Comparison of ENCODE assay signal across 8 mouse cellular contexts in genomic region chr13:3358996-3359750, GRCm38 (mm10).
DNase-seq lines count a peak whose midpoint lies in the region; ATAC-seq and TF ChIP-seq lines count a peak whose summit lies in the region.

No protein-coding gene starts in this region.

- peak; percentile 12 to 40 for DNase-seq in left cerebral cortex, adult 18-20 months (ENCODE audit: low spot score in 2 of 2)
- no peak for DNase-seq in left cerebral cortex, postnatal 14 days (ENCODE audit: low spot score in 2 of 2)
- peak; percentile 5 to 8 for DNase-seq in heart, postnatal 10 days
- DNase-seq in kidney, postnatal 4 days: peak; percentile 21 to 42
- DNase-seq in midbrain, postnatal 0 days (ENCODE audit: low spot score): peak; percentile 38
- DNase-seq in frontal cortex, postnatal 25 days (ENCODE audit: low spot score in 2 of 2): no peak
- DNase-seq in thymus, postnatal 14 days: no peak

- H3K4me1 ChIP-seq in cortical plate, adult 2 months (ENCODE audit: control insufficient read depth, insufficient read depth, low read length): no peaks in the 10 kb centered on the region
- H3K4me1 ChIP-seq in midbrain, postnatal 0 days (ENCODE audit: insufficient read depth, low read length): 0 out of 2 replicates have a peak, but pooled peaks cover 3% of the 10 kb centered on the region

- peak; percentile 5; the same call in 1 of the 2 replicates for ATAC-seq in midbrain, postnatal 0 days (ENCODE audit: low FRiP score)

- peaks cover 33% of the 10 kb centered on the region for H3K27me3 ChIP-seq in midbrain, postnatal 0 days (ENCODE audit: insufficient read depth, low read length)

- no peak overlapping the region for H3K9ac ChIP-seq in midbrain, postnatal 0 days (replicated peaks; ENCODE audit: low read length, poor library complexity, severe bottlenecking)

- no peaks in the 10 kb centered on the region for H3K9me3 ChIP-seq in midbrain, postnatal 0 days (ENCODE audit: low read length)

- H3K4me2 ChIP-seq in midbrain, postnatal 0 days (ENCODE audit: low read depth, low read length, poor library complexity, severe bottlenecking): peak overlapping the region; percentile 94

- no peak for TF ChIP-seq POLR2A in cortical plate, adult 2 months (IDR thresholded peaks at IDR 0.05; ENCODE audit: extremely low read depth, insufficient read depth, low read length)

- no peaks in the 10 kb centered on the region for H3K36me3 ChIP-seq in midbrain, postnatal 0 days (ENCODE audit: insufficient read depth, low read length)

- under 1% methylated on average over 41 of the region's 41 CpGs for WGBS in midbrain, postnatal 0 days

- intact Hi-C loops in left cerebral cortex, postnatal 14 days (cut with DNase I): no loop called here
- intact Hi-C loops in heart, postnatal 10 days (cut with DNase I): no loop called here

- H3K27ac ChIP-seq in cortical plate, adult 2 months (ENCODE audit: insufficient read depth, low read length): no peak overlapping the region
- H3K27ac ChIP-seq in midbrain, postnatal 0 days (ENCODE audit: low read depth, low read length): no peak overlapping the region

- peak overlapping the region; percentile 11; the same call in 1 of the 2 replicates for H3K4me3 ChIP-seq in cortical plate, adult 2 months (ENCODE audit: insufficient read depth, low read length)
- H3K4me3 ChIP-seq in midbrain, postnatal 0 days (ENCODE audit: low read depth, low read length): peak overlapping the region; percentile 47

- no peak for TF ChIP-seq CTCF in cortical plate, adult 2 months (IDR thresholded peaks at IDR 0.05; ENCODE audit: extremely low read depth, insufficient read depth, low read length)
- TF ChIP-seq CTCF in midbrain, postnatal 0 days (IDR thresholded peaks at IDR 0.05): no peak

Comparison
In these comparisons a context has a peak if more than half of its experiments do, and no peak if none do; other contexts are left out.
1. DNase-seq: peak in left cerebral cortex, adult 18-20 months (2 of 2), heart, postnatal 10 days (2 of 2), kidney, postnatal 4 days (2 of 2) and midbrain, postnatal 0 days (single experiment); none in left cerebral cortex, postnatal 14 days (0 of 2), frontal cortex, postnatal 25 days (0 of 2) and thymus, postnatal 14 days (single experiment).